Mouse (Mus musculus): ENCODE data around the gene Trim33.

Trim33 gene

GRCm38 (mm10) chr3:103279182-103280149 is at the start of gene Trim33:
Gene Trim33 (plus strand): TSS chr3:103279293.
- in situ Hi-C loops (cut with MboI, MseI), result loop anchor here in 1 of 2 experiments (25.0 kb wide), 1 partner anchor 1992 kb away; the partner anchor contains the start of gene Cd2

GRCm38 (mm10) chr3:103232398-103232797 is 46.7 kb upstream of the Trim33 start:
- in situ Hi-C loops (cut with MboI, MseI), result no loop called here

GRCm38 (mm10) chr3:103241524-103241923 is 37.6 kb upstream of the Trim33 start:
- in situ Hi-C loops (cut with MboI, MseI), result no loop called here

- in situ Hi-C loops (cut with MboI, MseI), result no loop called here
These were observed 36.9 kb upstream of the Trim33 start for GRCm38 (mm10) chr3:103242156-103242555.

GRCm38 (mm10) chr3:103243491-103243890 is 35.6 kb upstream of the Trim33 start:
- in situ Hi-C loops (cut with MboI, MseI), result no loop called here

GRCm38 (mm10) chr3:103246627-103247260 is 32.3 kb upstream of the Trim33 start:
- in situ Hi-C loops (cut with MboI, MseI), result no loop called here

- in situ Hi-C loops (cut with MboI, MseI), result no loop called here
These were observed 22.8 kb upstream of the Trim33 start for GRCm38 (mm10) chr3:103256089-103256819.

GRCm38 (mm10) chr3:103262802-103263417 is 16.2 kb upstream of the Trim33 start:
- in situ Hi-C loops (cut with MboI, MseI), result no loop called here

GRCm38 (mm10) chr3:103278561-103279181 is 422 bp upstream of the Trim33 start:
- in situ Hi-C loops (cut with MboI, MseI), result loop anchor here in 1 of 2 experiments (25.0 kb wide), 1 partner anchor 1991 kb away; the partner anchor contains the start of gene Cd2

- in situ Hi-C loops (cut with MboI, MseI), result loop anchor here in 1 of 2 experiments (25.0 kb wide), 1 partner anchor 1993 kb away; the partner anchor contains the start of gene Cd2
These were observed 1.2 kb downstream of the Trim33 start for GRCm38 (mm10) chr3:103280241-103280761.

GRCm38 (mm10) chr3:103280875-103281274 is 1.8 kb downstream of the Trim33 start:
- in situ Hi-C loops (cut with MboI, MseI), result loop anchor here in 1 of 2 experiments (25.0 kb wide), 1 partner anchor 1994 kb away; the partner anchor contains the start of gene Cd2

GRCm38 (mm10) chr3:103288761-103289160 is 9.7 kb downstream of the Trim33 start:
- in situ Hi-C loops (cut with MboI, MseI), result loop anchor here in 1 of 2 experiments (5.0 to 25.0 kb wide), 2 partner anchors 489 to 2001 kb away; partner anchors contain the start of gene Cd2

- in situ Hi-C loops (cut with MboI, MseI), result loop anchor here (5.0 to 25.0 kb wide), 2 partner anchors 99 to 2004 kb away; partner anchors contain the start of gene Cd2 (in 1 of the 2)
These were observed 12.0 kb downstream of the Trim33 start for GRCm38 (mm10) chr3:103291087-103291486.

GRCm38 (mm10) chr3:103305411-103305982 is 26.4 kb downstream of the Trim33 start:
- in situ Hi-C loops (cut with MboI, MseI), result no loop called here

- in situ Hi-C loops (cut with MboI, MseI), result no loop called here
These were observed 30.2 kb downstream of the Trim33 start for GRCm38 (mm10) chr3:103309252-103309651.

- in situ Hi-C loops (cut with MboI, MseI), result no loop called here
These were observed 30.7 kb downstream of the Trim33 start for GRCm38 (mm10) chr3:103309750-103310149.

GRCm38 (mm10) chr3:103314291-103314690 is 35.2 kb downstream of the Trim33 start:
- in situ Hi-C loops (cut with MboI, MseI), result no loop called here

GRCm38 (mm10) chr3:103335371-103335770 is 56.3 kb downstream of the Trim33 start:
- in situ Hi-C loops (cut with MboI, MseI), result loop anchor here in 1 of 2 experiments (10.0 kb wide), 1 partner anchor 1291 kb away; no protein-coding TSS in a partner anchor

- in situ Hi-C loops (cut with MboI, MseI), result no loop called here
These were observed 67.6 kb downstream of the Trim33 start for GRCm38 (mm10) chr3:103346658-103347057.
